Mouse (Mus musculus): ENCODE measurements at regions not wholly inside any gene's neighbourhood (a gene's known extent, or its start where the extent isn't known, plus 50 kb on each side); places are given as distances from the start of the nearest gene placed in this dataset.

- no peak for TF ChIP-seq CTCF (IDR thresholded peaks at IDR 0.05; ENCODE audit: borderline replicate concordance, insufficient read depth, low read length)
- TF ChIP-seq POLR2A (IDR thresholded peaks at IDR 0.05; ENCODE audit: low read depth, low read length), result no peak
These were observed 169.8 kb downstream of the Arrdc4 start for GRCm38 (mm10) chr7:68579216-68579615.
